23 mouse cellular contexts compared by ENCODE assay signal in the genomic region with DNA sequence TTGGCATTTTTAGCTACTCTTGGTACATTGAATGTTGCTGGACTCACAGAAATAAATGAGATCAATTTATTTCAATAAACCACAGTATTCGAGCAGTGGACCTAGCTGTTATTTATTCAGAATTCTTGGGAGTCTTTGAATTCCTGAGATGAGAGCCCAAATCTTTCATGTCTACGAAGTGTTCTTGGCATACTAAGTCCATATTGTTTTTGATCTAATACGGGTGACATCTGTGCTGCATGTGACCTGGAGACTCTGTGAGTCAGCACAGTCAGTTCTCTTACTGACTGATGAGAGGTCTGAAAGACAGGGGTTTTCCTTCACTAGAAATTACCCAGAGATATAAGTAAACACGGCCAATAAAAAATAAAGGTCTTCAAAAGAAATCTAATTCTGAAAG.
"Had no signal": no experiment of that assay in that cellular context is flagged by ENCODE, and none has a peak within 500 bp of the region (broad histone marks: within the 10 kb centered on the region; RNA-seq: fewer than 3 reads in every experiment).

No protein-coding gene starts in this region.

- H3K27ac ChIP-seq: gastrocnemius, adult 2 months; heart, embryonic 10.5 days; hindbrain, embryonic 10.5 days; hindbrain, embryonic 12.5 days; hindbrain, embryonic 14.5 days; intestine, embryonic 15.5 days; layer of hippocampus, adult 2 months; limb, embryonic 13.5 days; limb, embryonic 15.5 days; liver, embryonic 12.5 days had no signal

- H3K36me3 ChIP-seq: heart, embryonic 10.5 days; heart, embryonic 12.5 days; hindbrain, embryonic 10.5 days; hindbrain, embryonic 12.5 days; intestine, embryonic 15.5 days; limb, embryonic 13.5 days; limb, embryonic 15.5 days; liver, embryonic 12.5 days had no signal

- H3K4me1 ChIP-seq: heart, embryonic 10.5 days; heart, embryonic 12.5 days; hindbrain, embryonic 10.5 days; hindbrain, embryonic 12.5 days; intestine, embryonic 15.5 days; limb, embryonic 13.5 days; limb, embryonic 15.5 days; liver, embryonic 12.5 days had no signal

- H3K27me3 ChIP-seq: heart, embryonic 12.5 days; hindbrain, embryonic 12.5 days; intestine, embryonic 15.5 days; limb, embryonic 13.5 days; limb, embryonic 15.5 days; liver, embryonic 12.5 days had no signal

- DNase-seq: gastrocnemius, adult 2 months; gastrocnemius, postnatal 10 days; gastrocnemius, postnatal 25 days; heart, adult 18-20 months; heart, postnatal 10 days; heart, postnatal 4 days; kidney, adult 18-20 months; kidney, adult 8-10 months; kidney, postnatal 10 days; kidney, postnatal 25 days; kidney, postnatal 4 days; layer of hippocampus, postnatal 36 days; left cerebral cortex, postnatal 4 days had no signal

- H3K9ac ChIP-seq: heart, embryonic 12.5 days; hindbrain, embryonic 12.5 days; hindbrain, embryonic 14.5 days; intestine, embryonic 15.5 days; limb, embryonic 13.5 days; limb, embryonic 15.5 days; liver, embryonic 12.5 days had no signal

- H3K4me3 ChIP-seq: gastrocnemius, adult 2 months; heart, embryonic 10.5 days; heart, embryonic 12.5 days; hindbrain, embryonic 10.5 days; hindbrain, embryonic 12.5 days; intestine, embryonic 15.5 days; layer of hippocampus, adult 2 months; limb, embryonic 13.5 days; limb, embryonic 15.5 days; liver, embryonic 12.5 days had no signal

- H3K4me2 ChIP-seq: heart, embryonic 12.5 days; hindbrain, embryonic 12.5 days; hindbrain, embryonic 14.5 days; intestine, embryonic 15.5 days; limb, embryonic 13.5 days; limb, embryonic 15.5 days; liver, embryonic 12.5 days had no signal
